Mouse (Mus musculus) embryonic facial prominence, embryonic 13.5 days (tissue): ENCODE data around the gene Tnpo3. TPM values are rescaled to one million over a fixed set of nuclear protein-coding genes. Genes with fewer than 3 reads are reported as not detected.
A peak's percentile ranks its signal among the peaks of the same experiment; 100 is the strongest.

Experiments
- ATAC-seq: fragments of 200-750 bp; cut with Nextera tagmentation; 2 replicates; pipeline ENCODE4 v1.8.0; 2017; ENCODE audit warnings: low read depth; ENCODE audit not compliant: insufficient number of reproducible peaks, insufficient read depth, low FRiP score, low TSS enrichment
- H3K27ac ChIP-seq: fragments of 300-500 bp; sonication (generic); 2 replicates; pipeline ENCODE4 v1.5.1; 2015; ENCODE audit warnings: moderate library complexity, mild to moderate bottlenecking, inconsistent platforms
- H3K27me3 ChIP-seq: fragments of 300-500 bp; sonication (generic); 2 replicates; pipeline ENCODE4 v1.6.1; 2015; ENCODE audit warnings: mild to moderate bottlenecking, inconsistent platforms
- H3K36me3 ChIP-seq: fragments of 300-500 bp; sonication (generic); 2 replicates; pipeline ENCODE4 v1.6.1; 2015; ENCODE audit warnings: mild to moderate bottlenecking, inconsistent platforms
- H3K4me1 ChIP-seq: fragments of 300-500 bp; sonication (generic); 2 replicates; pipeline ENCODE4 v1.6.1; 2015; ENCODE audit warnings: inconsistent platforms
- H3K4me2 ChIP-seq: fragments of 300-500 bp; sonication (generic); 2 replicates; pipeline ENCODE4 v1.6.1; 2015; ENCODE audit warnings: moderate library complexity, mild to moderate bottlenecking, inconsistent platforms
- H3K4me3 ChIP-seq: fragments of 300-500 bp; sonication (generic); 2 replicates; pipeline ENCODE4 v1.5.1; 2015; ENCODE audit warnings: mild to moderate bottlenecking, inconsistent platforms
- H3K9ac ChIP-seq: fragments of 300-500 bp; sonication (generic); 2 replicates; pipeline ENCODE4 v1.6.1; 2015; ENCODE audit warnings: mild to moderate bottlenecking, inconsistent platforms
- H3K9me3 ChIP-seq: fragments of 300-500 bp; sonication (generic); 2 replicates; pipeline ENCODE4 v1.6.1; 2016; ENCODE audit warnings: inconsistent platforms
- WGBS: fragments of 180-500 bp; shearing (Covaris S2); methylation state at CpG from one replicate; pipeline ENCODE4 v1.1.7; 2015; ENCODE audit warnings: mixed read lengths; 5-methylcytosine and 5-hydroxymethylcytosine counted together
- polyA plus RNA-seq: library from polyadenylated mRNA; unstranded; fragments of >200 nt; fragmentation: Nextera tagmentation; extraction: Ambion mirVana; gene quantifications from 2 replicates; pipeline ENCODE4 v1.2.1, GENCODE M21; 2015

Tnpo3 gene
- polyA plus RNA-seq, 1 experiment from 2014 or later: 97.6 TPM

DNA sequence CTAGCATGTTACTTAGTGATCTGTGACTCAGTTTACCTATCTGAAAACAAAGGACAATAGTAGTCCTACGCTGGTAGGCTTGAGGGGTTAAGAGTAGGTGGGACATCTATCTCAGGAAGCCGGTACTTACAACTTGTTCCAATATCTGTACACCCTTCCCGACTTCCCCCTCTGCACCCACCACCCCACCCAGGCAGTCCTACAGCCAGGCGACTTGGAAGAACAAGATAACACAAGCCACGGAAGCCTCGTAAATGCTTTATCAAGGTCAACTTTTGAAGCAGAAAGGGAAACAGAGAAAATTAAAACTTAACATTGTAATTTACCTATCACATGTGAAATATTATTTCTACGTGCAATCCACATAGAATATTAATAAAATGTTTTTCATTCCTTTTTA is 109.5 kb downstream of the Tnpo3 start:
- H3K27ac ChIP-seq: no peak overlapping the region
- H3K4me2 ChIP-seq: no peak overlapping the region
- WGBS: 94% methylated on average over 7 of the region's 7 CpGs
- no peaks in the 10 kb centered on the region for H3K9me3 ChIP-seq
- H3K9ac ChIP-seq: no peak overlapping the region
- no peak overlapping the region for H3K4me3 ChIP-seq
- peaks cover 65% of the 10 kb centered on the region for H3K36me3 ChIP-seq
- peaks cover 32% of the 10 kb centered on the region for H3K27me3 ChIP-seq
- no peak for ATAC-seq
- peaks cover under 1% of the 10 kb centered on the region; the same call in 1 of the 2 replicates for H3K4me1 ChIP-seq

DNA sequence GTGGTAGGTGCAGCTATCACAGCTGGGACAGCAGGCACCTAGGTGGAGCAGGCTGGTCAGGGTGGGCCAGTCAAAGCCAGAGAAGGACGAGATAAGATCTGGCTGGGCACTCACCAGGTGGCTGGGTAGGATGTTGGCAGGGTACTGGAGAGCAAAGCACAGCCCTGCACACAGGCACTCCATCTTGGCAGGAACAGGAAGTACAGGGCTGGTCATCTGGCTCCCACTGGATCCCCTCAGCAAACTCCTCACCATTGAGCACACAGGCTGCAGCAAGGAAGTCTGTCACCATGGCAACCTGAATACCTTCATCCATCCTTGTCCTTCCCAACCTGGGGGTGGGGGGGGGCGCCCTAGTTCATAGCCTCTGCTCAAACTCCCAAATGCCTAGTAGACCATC is 111.9 kb downstream of the Tnpo3 start:
- peaks cover 55% of the 10 kb centered on the region for H3K36me3 ChIP-seq
- H3K4me2 ChIP-seq: no peak overlapping the region
- no peak overlapping the region for H3K9ac ChIP-seq
- H3K4me3 ChIP-seq: no peak overlapping the region
- ATAC-seq: no peak
- H3K27me3 ChIP-seq: peaks cover 32% of the 10 kb centered on the region
- no peaks in the 10 kb centered on the region for H3K4me1 ChIP-seq
- H3K27ac ChIP-seq: no peak overlapping the region
- WGBS: 47% methylated on average over 2 of the region's 2 CpGs
- H3K9me3 ChIP-seq: no peaks in the 10 kb centered on the region

DNA sequence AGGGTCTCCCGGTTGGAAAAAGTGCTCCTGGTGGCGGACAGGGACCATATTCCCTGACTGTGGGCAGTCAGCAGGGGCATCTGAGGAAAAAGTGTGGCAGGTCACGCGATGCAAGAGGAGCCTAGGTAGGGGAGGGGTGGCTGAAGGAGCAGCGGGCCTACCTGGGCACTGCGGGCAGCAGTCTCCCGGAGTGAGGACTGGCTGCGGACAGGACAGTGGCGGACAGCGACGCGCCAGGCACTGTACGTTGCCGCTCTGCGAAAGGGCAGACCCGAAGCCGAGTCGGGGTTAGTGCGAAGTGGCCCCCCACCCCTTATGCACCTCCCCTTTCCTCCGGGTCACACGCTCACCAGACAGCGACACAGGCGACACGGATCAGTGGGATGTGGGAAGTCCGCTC is 113.4 kb downstream of the Tnpo3 start:
- 26% methylated on average over 25 of the region's 25 CpGs for WGBS
- Histone ChIP-seq H3K4me1 (no peaks in the 10 kb centered on the region), H3K36me3 (peaks cover 58% of the 10 kb centered on the region), H3K9ac (no peak overlapping the region), H3K4me2 (0 out of 2 replicates have a peak overlapping the region, but pooled peaks have one; percentile 9), H3K9me3 (no peaks in the 10 kb centered on the region), H3K4me3 (no peak overlapping the region), H3K27ac (no peak overlapping the region), H3K27me3 (peaks cover 38% of the 10 kb centered on the region)
- ATAC-seq: no peak

DNA sequence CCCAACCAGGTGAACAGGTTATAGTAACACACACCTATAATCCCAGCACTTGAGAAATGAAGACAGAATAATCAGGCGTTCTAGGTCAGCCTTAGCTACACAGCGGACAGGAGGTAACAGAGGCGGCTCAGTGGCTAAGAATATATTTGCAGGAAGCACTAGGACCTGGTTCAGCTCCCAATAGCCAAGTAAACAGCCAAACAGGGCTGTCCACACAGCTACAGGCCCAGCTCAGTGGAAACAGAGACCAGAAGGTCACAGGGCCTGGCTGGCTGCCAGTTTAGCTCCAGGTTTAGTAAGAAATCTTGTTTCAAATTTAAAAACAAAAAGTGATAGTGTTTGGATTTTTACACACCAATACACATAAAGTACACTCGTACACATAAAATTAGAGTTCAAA is 115.6 kb downstream of the Tnpo3 start:
- Histone ChIP-seq H3K4me2 (no peak overlapping the region), H3K27ac (no peak overlapping the region), H3K27me3 (peaks cover 38% of the 10 kb centered on the region), H3K4me3 (no peak overlapping the region), H3K9ac (no peak overlapping the region), H3K9me3 (no peaks in the 10 kb centered on the region), H3K36me3 (peaks cover 53% of the 10 kb centered on the region), H3K4me1 (no peaks in the 10 kb centered on the region)
- ATAC-seq: no peak
- 79% methylated on average over 4 of the region's 4 CpGs for WGBS

Other genes starting within 250 kb of the Tnpo3 start
- gene Opn1sw, start 221.4 kb downstream of the Tnpo3 start, polyA plus RNA-seq: 0.70 and 1.0 TPM in 2 replicates
- gene Ccdc136, start 213.6 kb downstream of the Tnpo3 start, polyA plus RNA-seq: 20.2 and 30.7 TPM in 2 replicates
- gene Flnc, start 176.6 kb downstream of the Tnpo3 start, polyA plus RNA-seq: 11.3 and 12.2 TPM in 2 replicates
- gene Atp6v1f, start 142.2 kb downstream of the Tnpo3 start, polyA plus RNA-seq: 221 and 233 TPM in 2 replicates
- gene Atp6v1fnb, start 138.4 kb downstream of the Tnpo3 start, polyA plus RNA-seq: 0.32 TPM in 1 of 2 replicates, not detected in the other
- 37.9 and 44.7 TPM in 2 replicates for gene Kcp, start 101.9 kb downstream of the Tnpo3 start, polyA plus RNA-seq
- gene Irf5, start 83.3 kb downstream of the Tnpo3 start, polyA plus RNA-seq: 3.6 and 4.6 TPM in 2 replicates
- 2.8 and 4.7 TPM in 2 replicates for gene Tspan33, start 84.3 kb upstream of the Tnpo3 start, polyA plus RNA-seq
- gene Smo, start 125.6 kb upstream of the Tnpo3 start, polyA plus RNA-seq: 53.0 and 57.4 TPM in 2 replicates
- 14.1 and 15.2 TPM in 2 replicates for gene Ahcyl2, start 158.1 kb upstream of the Tnpo3 start, polyA plus RNA-seq